Mouse (Mus musculus) left cerebral cortex, postnatal 10 days (tissue): ENCODE measurements around the gene Rnase4. TPM values are rescaled to one million over a fixed set of nuclear protein-coding genes. Genes with fewer than 3 reads are reported as not detected.

Experiments
- DNase-seq, 2 experiments: peaks; one replicate each; pipeline ENCODE4 v3.0.0; 2021 to 2022; ENCODE audit warnings: low spot score in 2 of 2, mixed read lengths in 1 of 2; ENCODE audit errors: extremely low spot score in 1 of 2
- intact Hi-C: fragments of 180-260 bp; cut with DNase I; formaldehyde crosslinking; loops from one replicate; pipeline ENCODE4 v1.15.1; 2025
- total RNA-seq, 2 experiments: library from RNA; stranded (reverse); gene quantifications; 2 replicates each; pipeline ENCODE4 v1.2.3; 2021

Gene Rnase4
- total RNA-seq, 2 experiments from 2014 or later: 11.2 to 14.0 TPM

DNA sequence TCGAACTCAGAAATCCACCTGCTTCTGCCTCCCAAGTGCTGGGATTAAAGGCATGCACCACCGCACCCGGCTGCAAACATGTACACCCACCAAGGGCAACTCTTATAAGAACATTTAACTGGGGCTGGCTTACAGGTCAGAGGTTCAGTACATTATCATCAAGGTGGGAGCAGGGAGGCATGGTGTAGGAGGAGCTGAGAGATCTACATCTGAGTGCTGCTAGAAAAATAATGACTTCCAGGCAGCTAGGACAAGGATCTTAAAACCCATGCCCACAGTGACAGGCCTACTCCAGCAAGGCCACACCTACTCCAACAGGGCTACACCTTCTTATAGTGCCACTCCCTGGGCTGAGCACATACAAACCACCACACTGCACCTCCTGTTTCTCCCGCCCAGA, 5.0 kb upstream of the Rnase4 start:
- intact Hi-C loops: loop anchor here (5.0 kb wide), 1 partner anchor 279 kb away; the partner anchor contains the start of genes Ccnb1ip1 and Parp2
- DNase-seq: no peak

DNA sequence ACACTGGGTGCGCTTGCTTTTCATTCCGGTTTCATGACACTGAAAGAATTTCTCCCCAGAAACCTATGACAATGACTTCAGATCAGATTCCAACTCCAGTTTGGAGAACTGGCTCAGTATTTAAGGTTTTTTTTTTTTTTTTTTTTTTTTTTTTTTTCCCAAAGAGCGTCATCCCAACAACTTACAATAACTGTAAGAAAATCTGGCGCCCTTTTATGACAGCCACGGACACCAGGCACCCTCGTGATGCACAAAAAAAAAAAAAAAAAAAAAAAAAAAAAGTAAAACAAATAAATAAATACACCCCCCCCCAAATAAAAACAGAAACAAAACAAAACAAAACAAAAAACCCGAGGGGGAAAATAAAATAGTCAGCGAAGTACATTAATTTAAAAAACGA, 3.1 kb upstream of the Rnase4 start:
- intact Hi-C loops: loop anchor here (5.0 kb wide), 1 partner anchor 280 kb away; the partner anchor contains the start of genes Ccnb1ip1 and Parp2
- DNase-seq: no peak

DNA sequence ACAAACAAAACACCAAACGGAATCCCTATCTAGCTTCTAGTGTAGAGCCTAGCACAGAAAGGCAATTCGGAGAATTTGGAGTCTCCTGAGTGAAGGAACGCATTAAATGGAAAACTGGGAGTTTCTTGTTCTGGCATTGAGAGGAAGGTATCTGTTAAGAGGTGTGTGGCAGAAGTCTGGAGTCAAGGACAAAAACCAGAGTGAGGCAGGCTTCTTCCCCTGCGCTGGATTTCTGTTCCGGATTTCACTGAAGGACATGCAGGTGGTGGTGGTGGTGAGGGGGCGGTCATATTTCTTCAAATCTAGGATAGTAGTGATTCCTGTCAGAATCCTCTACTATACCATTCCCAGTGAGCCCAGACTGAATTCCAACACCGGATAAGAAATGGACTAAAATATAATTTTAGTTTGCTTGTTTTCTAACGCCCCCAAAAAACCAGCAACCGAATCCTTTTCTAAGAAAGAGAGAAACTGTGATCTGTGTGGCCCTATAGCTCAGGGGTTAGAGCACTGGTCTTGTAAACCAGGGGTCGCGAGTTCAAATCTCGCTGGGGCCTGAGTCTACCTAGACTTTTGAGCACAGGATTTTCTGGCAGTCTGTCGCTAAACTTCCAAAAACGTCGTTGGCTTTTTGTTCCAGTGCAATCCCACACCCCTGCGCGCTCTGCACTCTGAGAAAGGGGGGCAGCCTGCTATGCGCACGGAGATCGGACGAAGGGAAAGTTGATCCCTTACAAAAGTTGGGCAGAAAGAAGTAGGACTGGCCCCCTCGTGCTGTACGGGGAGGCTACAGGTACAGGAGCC, 2.5 kb upstream of the Rnase4 start:
- peak; percentile 84 to 85 for DNase-seq
- intact Hi-C loops: loop anchor here (5.0 kb wide), 1 partner anchor 281 kb away; the partner anchor contains the start of genes Ccnb1ip1 and Parp2

- peak; percentile 94 to 95 for DNase-seq
- intact Hi-C loops: loop anchor here (5.0 kb wide), 1 partner anchor 282 kb away; the partner anchor contains the start of genes Ccnb1ip1 and Parp2
These were observed 1.8 kb upstream of the Rnase4 start for GRCm38 (mm10) chr14:51088970-51089673.

- DNase-seq: no peak
- intact Hi-C loops: loop anchor here (5.0 kb wide), 1 partner anchor 282 kb away; the partner anchor contains the start of genes Ccnb1ip1 and Parp2
These were observed 1.2 kb upstream of the Rnase4 start for GRCm38 (mm10) chr14:51089674-51090076.

DNA sequence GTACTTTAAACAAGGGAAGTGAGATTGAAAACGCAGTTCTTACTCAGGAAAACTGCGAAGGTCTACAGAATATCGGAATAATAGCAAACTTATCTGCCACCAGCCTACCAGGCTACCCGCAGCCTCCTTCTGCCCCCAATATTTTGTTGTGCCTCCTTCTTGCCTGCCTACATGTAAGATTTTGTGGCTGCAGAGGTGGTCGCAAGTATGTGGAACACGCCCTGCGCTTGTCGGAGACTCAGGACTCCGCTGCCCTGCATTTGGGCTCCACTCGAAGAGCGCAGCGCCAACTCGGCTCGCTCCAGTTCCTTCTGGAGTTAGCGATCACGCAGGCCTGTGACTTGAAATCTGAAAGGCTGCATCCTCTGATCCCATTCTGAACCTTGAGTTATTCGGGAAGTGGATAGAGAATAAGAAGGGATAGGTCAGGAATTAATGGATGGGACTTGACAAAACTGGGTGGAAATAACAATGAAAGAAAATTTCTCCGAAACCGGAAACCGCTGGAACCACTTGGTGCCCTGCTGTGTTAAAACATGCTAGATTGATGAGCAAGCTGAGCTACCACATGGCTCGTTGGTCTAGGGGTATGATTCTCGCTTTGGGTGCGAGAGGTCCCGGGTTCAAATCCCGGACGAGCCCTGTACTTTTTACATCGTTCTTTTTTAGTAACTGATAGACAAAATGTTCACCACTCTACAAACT, 648 bp upstream of the Rnase4 start:
- intact Hi-C loops: no loop called here
- DNase-seq: peak; percentile 77 to 81

DNA sequence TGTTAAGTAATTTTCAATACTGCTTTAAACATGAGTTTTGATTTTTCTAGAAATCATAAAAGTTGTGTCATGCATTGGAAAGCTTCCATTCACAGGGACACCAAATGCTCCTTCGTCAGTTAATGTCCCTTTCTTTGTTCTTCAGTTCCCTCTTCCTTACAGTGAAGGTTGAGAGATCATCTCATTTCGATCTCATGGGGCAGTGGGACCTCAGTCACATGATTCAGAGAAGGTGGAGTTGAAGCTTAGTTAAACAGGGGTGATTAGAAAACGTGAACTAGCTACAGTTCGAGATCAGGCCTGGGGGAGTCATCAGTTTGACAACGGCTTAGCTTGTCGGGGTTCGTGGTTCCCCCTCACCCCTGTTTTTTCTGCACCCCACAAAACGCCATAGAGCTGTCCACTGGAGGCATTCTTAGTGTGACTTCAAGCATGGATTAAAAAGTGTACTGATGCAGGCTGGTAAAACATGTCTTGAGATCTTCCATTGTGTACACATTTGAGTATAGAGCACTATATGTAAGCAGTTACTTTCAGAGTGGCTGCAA, 1.3 kb downstream of the Rnase4 start:
- intact Hi-C loops: no loop called here
- no peak for DNase-seq

DNA sequence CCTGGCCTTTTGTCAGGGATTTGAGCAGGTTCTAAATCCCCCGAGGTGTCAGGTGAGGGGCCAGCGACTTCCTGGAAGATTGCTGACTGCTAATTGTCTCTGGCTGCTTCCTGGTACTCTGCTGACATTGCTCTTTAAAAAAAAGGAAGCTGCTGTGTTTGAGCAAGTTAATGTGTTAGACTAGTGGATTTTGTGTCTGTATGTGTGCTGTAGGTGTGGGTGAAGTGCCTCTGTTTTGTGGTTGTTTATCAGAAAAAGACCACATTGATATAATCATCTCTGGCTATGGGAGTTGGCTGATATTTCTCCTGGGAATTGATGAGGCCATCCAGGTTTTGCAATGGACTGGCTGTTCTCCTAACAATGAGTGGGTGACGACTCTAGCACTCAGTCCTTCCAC, 2.6 kb downstream of the Rnase4 start:
- intact Hi-C loops: no loop called here
- DNase-seq: no peak

- DNase-seq: peak; percentile 33 to 36
- intact Hi-C loops: no loop called here
These were observed 3.4 kb downstream of the Rnase4 start for GRCm38 (mm10) chr14:51094096-51094875.

DNA sequence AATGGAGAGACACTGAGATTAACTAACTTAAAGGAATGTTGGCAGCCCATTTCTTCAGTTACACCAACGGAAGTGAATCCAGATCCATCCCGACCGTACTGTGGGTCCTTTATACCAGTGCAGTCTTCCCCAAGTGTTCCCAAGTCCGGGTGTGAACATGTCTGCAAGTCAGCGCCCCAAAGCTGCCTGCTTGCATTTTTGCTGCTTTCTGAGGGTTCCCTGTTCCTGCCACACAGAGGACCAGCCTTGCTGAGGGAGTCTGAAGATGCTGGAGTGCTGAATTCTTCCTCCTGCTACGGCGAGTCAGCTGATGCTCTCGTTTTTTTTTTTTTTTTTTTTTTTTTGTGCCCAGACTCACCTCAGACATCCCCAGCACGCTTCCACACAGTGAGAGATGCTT, 4.0 kb downstream of the Rnase4 start:
- intact Hi-C loops: loop anchor here (5.0 kb wide), 1 partner anchor 68 kb away; no protein-coding TSS in a partner anchor

GRCm38 (mm10) chr14:51095736-51096524, 5.1 kb downstream of the Rnase4 start:
- no peak for DNase-seq
- intact Hi-C loops: loop anchor here (5.0 kb wide), 1 partner anchor 69 kb away; no protein-coding TSS in a partner anchor

More for the DNA sequence above, 4.0 kb downstream of the Rnase4 start:
- no peak for DNase-seq

DNA sequence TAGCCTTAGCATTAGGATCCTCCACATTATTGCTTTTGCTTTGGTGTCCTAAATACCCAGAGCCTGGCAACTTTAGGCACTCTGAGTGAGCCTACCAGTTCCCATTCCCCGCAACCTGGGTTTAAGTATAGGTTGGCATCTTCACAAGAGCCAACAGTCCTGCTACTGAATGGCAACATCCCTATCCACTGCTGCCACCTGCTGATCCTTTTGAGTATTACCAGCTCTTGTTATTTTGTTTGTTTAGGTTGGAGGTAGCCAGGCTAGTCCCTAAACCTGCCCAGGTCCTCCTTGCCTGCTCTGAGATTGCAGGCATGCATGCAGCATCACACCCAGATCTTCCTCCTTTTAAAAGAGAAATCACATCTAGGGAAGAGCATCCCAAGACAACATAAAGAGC, 7.4 kb downstream of the Rnase4 start:
- intact Hi-C loops: loop anchor here (2.0 to 5.0 kb wide), 2 partner anchors 71 to 671 kb away; no protein-coding TSS in a partner anchor
- DNase-seq: peak; percentile 61 to 88

GRCm38 (mm10) chr14:51098921-51099320, 8.0 kb downstream of the Rnase4 start:
- no peak for DNase-seq
- intact Hi-C loops: loop anchor here (2.0 to 5.0 kb wide), 2 partner anchors 72 to 670 kb away; no protein-coding TSS in a partner anchor

GRCm38 (mm10) chr14:51101284-51101683, 10.4 kb downstream of the Rnase4 start:
- DNase-seq: no peak
- intact Hi-C loops: loop anchor here (5.0 to 10.0 kb wide), 3 partner anchors 144 to 244 kb away; no protein-coding TSS in a partner anchor

- peak; percentile 39 to 71 for DNase-seq
- intact Hi-C loops: loop anchor here (5.0 to 10.0 kb wide), 3 partner anchors 142 to 242 kb away; no protein-coding TSS in a partner anchor
These were observed 12.3 kb downstream of the Rnase4 start for GRCm38 (mm10) chr14:51103217-51103616.

- intact Hi-C loops: loop anchor here (5.0 to 10.0 kb wide), 3 partner anchors 140 to 240 kb away; no protein-coding TSS in a partner anchor
- DNase-seq: no peak
These were observed 13.5 kb downstream of the Rnase4 start for GRCm38 (mm10) chr14:51104366-51104765.
